Mouse (Mus musculus) ES-Bruce4 (cell line): ENCODE results near the gene Sirpa. TPM values are rescaled to one million over a fixed set of nuclear protein-coding genes. Genes with fewer than 3 reads are reported as not detected.

Experiments
- H3K27ac ChIP-seq: 2 replicates; pipeline ENCODE4 v1.5.1; 2012; ENCODE audit warnings: low read length, inconsistent platforms; ENCODE audit not compliant: insufficient read depth
- H3K27me3 ChIP-seq: 2 replicates; pipeline ENCODE4 v1.6.1; 2012; ENCODE audit warnings: mild to moderate bottlenecking, low read length, inconsistent platforms; ENCODE audit not compliant: control insufficient read depth, poor library complexity, insufficient read depth, severe bottlenecking
- H3K36me3 ChIP-seq: 2 replicates; pipeline ENCODE4 v1.6.1; 2012; ENCODE audit warnings: inconsistent platforms, mild to moderate bottlenecking, low read length, moderate library complexity; ENCODE audit not compliant: control insufficient read depth, poor library complexity, insufficient read depth, severe bottlenecking
- H3K4me1 ChIP-seq: one replicate; pipeline ENCODE4 v1.8.1; 2011; ENCODE audit warnings: low read length; ENCODE audit not compliant: control insufficient read depth, insufficient read depth
- H3K4me3 ChIP-seq: 2 replicates; pipeline ENCODE4 v1.5.1; 2011; ENCODE audit warnings: low read depth, mild to moderate bottlenecking, low read length
- H3K9ac ChIP-seq: 2 replicates; pipeline ENCODE4 v1.6.1; 2012; ENCODE audit warnings: low read depth, mild to moderate bottlenecking, inconsistent platforms; ENCODE audit not compliant: poor library complexity, severe bottlenecking
- H3K9me3 ChIP-seq: replicated peaks from 2 replicates; pipeline ENCODE4 v1.6.1; 2012; ENCODE audit warnings: mild to moderate bottlenecking, low read length, inconsistent platforms; ENCODE audit not compliant: control insufficient read depth, poor library complexity, insufficient read depth, severe bottlenecking
- CTCF ChIP-seq: IDR thresholded peaks from one replicate; pipeline ENCODE4 v1.8.1; 2011; ENCODE audit warnings: low read depth, low read length
- EP300 ChIP-seq: IDR thresholded peaks from 2 replicates; pipeline ENCODE4 v1.6.1; 2011; ENCODE audit warnings: low read depth, low read length; ENCODE audit not compliant: insufficient read depth
- POLR2A ChIP-seq: IDR thresholded peaks from one replicate; pipeline ENCODE4 v1.8.1; 2011; ENCODE audit warnings: low read length; ENCODE audit not compliant: insufficient read depth
- polyA plus RNA-seq: library from polyadenylated mRNA; stranded (reverse); fragments of >200 nt; gene quantifications from 2 replicates; pipeline ENCODE4 v1.2.4, GENCODE M21; 2011; ENCODE audit warnings: low read depth; ENCODE audit not compliant: missing spikeins, insufficient read depth, insufficient read length

The Sirpa gene
- polyA plus RNA-seq, 1 experiment: 8.5 TPM

GRCm38 (mm10) chr2:129654233-129654950 is 61.8 kb downstream of the Sirpa start:
- no peaks in the 10 kb centered on the region; the same call in 1 of the 2 replicates for H3K27me3 ChIP-seq

DNA sequence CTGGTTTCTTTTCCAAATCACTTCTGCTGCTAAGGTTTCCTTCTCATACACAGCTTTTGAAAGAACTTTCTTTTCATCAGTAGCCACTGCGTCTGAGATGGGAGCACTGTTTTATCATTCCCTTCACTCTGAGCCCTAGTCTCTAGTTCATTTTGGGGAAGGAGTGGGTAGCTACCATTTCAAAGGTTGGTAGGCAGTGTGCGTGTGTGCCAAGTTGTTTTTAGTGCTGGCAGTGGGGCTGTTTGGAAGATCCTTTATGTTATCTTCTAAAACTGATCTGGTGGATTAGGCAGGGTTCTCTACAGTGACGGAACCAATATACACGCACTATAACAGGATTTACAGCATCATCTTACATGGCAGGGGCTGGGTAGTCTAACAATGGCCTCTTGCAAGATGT is 62.4 kb downstream of the Sirpa start:
- Histone ChIP-seq H3K9me3 (no peaks in the 10 kb centered on the region), H3K4me1 (no peaks in the 10 kb centered on the region), H3K9ac (no peak overlapping the region), H3K27me3 (no peaks in the 10 kb centered on the region; the same call in 1 of the 2 replicates), H3K27ac (no peak overlapping the region), H3K36me3 (no peaks in the 10 kb centered on the region), H3K4me3 (no peak overlapping the region)
- no peak for TF ChIP-seq CTCF
- TF ChIP-seq EP300: no peak
- no peak for TF ChIP-seq POLR2A

More at GRCm38 (mm10) chr2:129654233-129654950, 61.8 kb downstream of the Sirpa start:
- Histone ChIP-seq H3K36me3 (no peaks in the 10 kb centered on the region), H3K4me1 (no peaks in the 10 kb centered on the region), H3K27ac (no peak overlapping the region), H3K4me3 (no peak overlapping the region), H3K9me3 (no peaks in the 10 kb centered on the region), H3K9ac (no peak overlapping the region)
- TF ChIP-seq POLR2A: no peak
- no peak for TF ChIP-seq EP300
- no peak for TF ChIP-seq CTCF

DNA sequence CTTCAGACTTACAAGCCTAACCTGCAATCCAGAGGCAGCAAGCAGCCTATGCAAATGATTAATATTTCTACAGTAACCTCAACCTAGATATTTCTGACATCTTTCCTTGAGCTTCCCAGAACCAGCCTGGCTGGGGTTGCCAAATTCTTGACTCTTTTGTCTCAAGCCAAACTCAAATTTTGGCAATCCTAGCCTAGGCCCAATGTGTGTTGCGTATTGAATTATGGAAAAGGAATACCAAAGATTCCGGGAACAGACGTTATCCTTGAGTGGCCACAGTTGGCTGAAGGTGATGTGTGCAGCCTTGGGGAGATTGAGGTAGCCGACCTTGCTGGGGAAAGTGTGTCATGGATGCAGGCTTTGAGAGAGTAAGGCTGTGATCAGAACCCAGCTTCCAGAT is 66.2 kb downstream of the Sirpa start:
- TF ChIP-seq POLR2A (no peak), CTCF (no peak), EP300 (no peak)
- H3K4me1 ChIP-seq: no peaks in the 10 kb centered on the region
- H3K27me3 ChIP-seq: no peaks in the 10 kb centered on the region
- H3K27ac ChIP-seq: no peak overlapping the region
- no peak overlapping the region for H3K9ac ChIP-seq
- no peaks in the 10 kb centered on the region for H3K9me3 ChIP-seq
- H3K36me3 ChIP-seq: no peaks in the 10 kb centered on the region
- no peak overlapping the region for H3K4me3 ChIP-seq

DNA sequence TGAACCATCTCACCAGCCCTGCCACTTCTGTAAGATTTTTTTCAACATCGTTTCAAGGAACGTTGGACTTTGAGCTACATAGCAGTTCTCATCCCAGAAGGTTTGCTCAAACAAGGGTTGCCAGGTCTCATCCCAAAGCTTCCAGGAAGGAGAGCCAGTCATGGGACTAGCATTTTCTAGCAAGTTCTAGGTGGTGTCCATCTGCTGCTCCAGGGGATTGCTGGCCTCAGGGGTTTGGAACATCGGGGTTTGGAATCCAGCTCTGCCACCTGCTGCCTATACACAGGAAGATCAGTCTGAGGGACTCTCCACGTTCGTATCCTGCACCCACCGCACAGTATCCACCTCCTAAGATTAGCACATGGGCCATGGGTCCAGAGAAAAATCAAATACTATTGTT is 67.4 kb downstream of the Sirpa start:
- Histone ChIP-seq H3K27ac (no peak overlapping the region), H3K4me1 (no peaks in the 10 kb centered on the region), H3K36me3 (no peaks in the 10 kb centered on the region), H3K4me3 (no peak overlapping the region), H3K9ac (no peak overlapping the region), H3K9me3 (no peaks in the 10 kb centered on the region), H3K27me3 (no peaks in the 10 kb centered on the region)
- TF ChIP-seq CTCF (peak; percentile 36), POLR2A (no peak)

- Histone ChIP-seq H3K9ac (no peak overlapping the region), H3K27ac (no peak overlapping the region), H3K36me3 (no peaks in the 10 kb centered on the region), H3K9me3 (no peaks in the 10 kb centered on the region), H3K4me3 (no peak overlapping the region), H3K4me1 (no peaks in the 10 kb centered on the region), H3K27me3 (no peaks in the 10 kb centered on the region)
- no peak for TF ChIP-seq CTCF
- TF ChIP-seq EP300: no peak
- TF ChIP-seq POLR2A: no peak
These were observed 69.8 kb downstream of the Sirpa start for GRCm38 (mm10) chr2:129662484-129662883.

GRCm38 (mm10) chr2:129671911-129672310 is 79.3 kb downstream of the Sirpa start:
- Histone ChIP-seq H3K9me3 (no peaks in the 10 kb centered on the region), H3K36me3 (no peaks in the 10 kb centered on the region), H3K27me3 (no peaks in the 10 kb centered on the region; the same call in 1 of the 2 replicates), H3K4me1 (no peaks in the 10 kb centered on the region), H3K27ac (no peak overlapping the region), H3K9ac (no peak overlapping the region), H3K4me3 (no peak overlapping the region)
- TF ChIP-seq CTCF: no peak
- TF ChIP-seq POLR2A: no peak
- no peak for TF ChIP-seq EP300
